Mouse (Mus musculus): ENCODE data around the gene Acnat2. TPM values are rescaled to one million over a fixed set of nuclear protein-coding genes. Genes with fewer than 3 reads are reported as not detected.
"Not testable (repeated sequence)": the region's sequence is repeated elsewhere in the genome, so short reads cannot be mapped to it uniquely, and the experiment has no call there.

The Acnat2 gene
- polyA plus RNA-seq, 1 experiment: not detected

- H3K27ac ChIP-seq (ENCODE audit: control insufficient read depth, insufficient read depth, low read depth, low read length, poor library complexity): no peak overlapping the region
- WGBS: 73% methylated on average over 2 of the region's 2 CpGs
- TF ChIP-seq CTCF (IDR thresholded peaks at IDR 0.05; ENCODE audit: control insufficient read depth, insufficient read depth, low read length) (no peak), POLR2A (IDR thresholded peaks at IDR 0.05; ENCODE audit: borderline replicate concordance, control insufficient read depth, low read depth, low read length) (no peak)
- H3K4me3 ChIP-seq (replicated peaks; ENCODE audit: control insufficient read depth, low read depth, low read length): no peak overlapping the region
- no peaks in the 10 kb centered on the region for H3K4me1 ChIP-seq (ENCODE audit: control insufficient read depth, insufficient read depth, low read length)
Measured at GRCm38 (mm10) chr4:49357097-49357496, 50.9 kb downstream of the Acnat2 start.

GRCm38 (mm10) chr4:49350470-49350869, 57.5 kb downstream of the Acnat2 start:
- no peaks in the 10 kb centered on the region for H3K4me1 ChIP-seq (ENCODE audit: control insufficient read depth, insufficient read depth, low read length)
- no peak overlapping the region for H3K27ac ChIP-seq (ENCODE audit: control insufficient read depth, insufficient read depth, low read depth, low read length, poor library complexity)
- H3K4me3 ChIP-seq (replicated peaks; ENCODE audit: control insufficient read depth, low read depth, low read length): no peak overlapping the region
- 78% methylated on average over 4 of the region's 4 CpGs for whole genome bisulfite sequencing
- TF ChIP-seq CTCF (IDR thresholded peaks at IDR 0.05; ENCODE audit: control insufficient read depth, insufficient read depth, low read length) (no peak), POLR2A (IDR thresholded peaks at IDR 0.05; ENCODE audit: borderline replicate concordance, control insufficient read depth, low read depth, low read length) (no peak)

- Histone ChIP-seq H3K4me3 (replicated peaks; ENCODE audit: control insufficient read depth, low read depth, low read length) (no peak overlapping the region), H3K27ac (ENCODE audit: control insufficient read depth, insufficient read depth, low read depth, low read length, poor library complexity) (no peak overlapping the region), H3K4me1 (ENCODE audit: control insufficient read depth, insufficient read depth, low read length) (no peaks in the 10 kb centered on the region)
- WGBS: 70% methylated on average over 2 of the region's 2 CpGs
- no peak for TF ChIP-seq CTCF (IDR thresholded peaks at IDR 0.05; ENCODE audit: control insufficient read depth, insufficient read depth, low read length)
- no peak for TF ChIP-seq POLR2A (IDR thresholded peaks at IDR 0.05; ENCODE audit: borderline replicate concordance, control insufficient read depth, low read depth, low read length)
Measured at GRCm38 (mm10) chr4:49348677-49349076, 59.3 kb downstream of the Acnat2 start.

DNA sequence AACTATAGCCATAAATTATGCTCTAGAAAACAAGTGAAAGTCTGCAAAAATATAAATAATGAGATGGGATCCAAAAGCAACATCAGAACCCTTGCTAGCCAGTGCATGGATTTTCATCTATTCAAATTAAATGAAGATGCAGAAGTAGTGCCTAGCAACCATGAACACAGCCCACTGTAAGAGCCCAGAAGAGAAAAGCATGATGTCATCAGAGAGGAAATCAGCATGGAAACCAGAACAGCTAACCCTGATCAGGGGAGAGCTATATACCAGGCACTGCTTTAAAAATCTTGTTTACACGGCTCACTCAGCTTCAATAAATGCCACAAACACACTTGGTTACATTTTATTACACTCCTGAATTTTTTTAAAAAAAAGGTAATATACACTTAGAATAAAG, 60.0 kb downstream of the Acnat2 start:
- H3K4me3 ChIP-seq (replicated peaks; ENCODE audit: control insufficient read depth, low read depth, low read length); H3K27ac ChIP-seq (ENCODE audit: control insufficient read depth, insufficient read depth, low read depth, low read length, poor library complexity); H3K4me1 ChIP-seq (ENCODE audit: control insufficient read depth, insufficient read depth, low read length): not testable (repeated sequence)
- 47% methylated on average over 1 of the region's 1 CpGs for WGBS

DNA sequence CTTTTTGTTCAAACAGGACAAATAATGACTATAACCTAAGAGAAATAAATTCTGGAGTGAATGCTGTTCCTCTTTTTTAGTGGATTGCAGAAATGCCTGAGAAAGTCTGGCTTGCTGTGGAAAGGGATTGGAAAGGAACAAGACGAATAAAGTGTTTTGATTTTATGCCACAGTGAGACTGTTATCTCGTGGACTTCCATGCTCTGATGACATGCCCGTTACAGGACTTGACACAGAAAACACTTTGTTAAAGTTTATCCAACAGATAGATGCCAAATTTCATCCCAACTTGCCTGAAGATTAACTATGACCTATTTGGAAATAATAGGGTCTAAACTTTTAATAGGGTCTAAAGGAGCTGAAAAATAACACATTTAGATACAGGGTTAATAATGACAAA, 67.9 kb downstream of the Acnat2 start:
- 65% methylated on average over 3 of the region's 3 CpGs for WGBS
- not testable (repeated sequence) for H3K4me3 ChIP-seq (replicated peaks; ENCODE audit: control insufficient read depth, low read depth, low read length); H3K4me1 ChIP-seq (ENCODE audit: control insufficient read depth, insufficient read depth, low read length); H3K27ac ChIP-seq (ENCODE audit: control insufficient read depth, insufficient read depth, low read depth, low read length, poor library complexity)

GRCm38 (mm10) chr4:49337949-49338348, 70.0 kb downstream of the Acnat2 start:
- WGBS: 74% methylated on average over 3 of the region's 4 CpGs
- not testable (repeated sequence) for H3K4me1 ChIP-seq (ENCODE audit: control insufficient read depth, insufficient read depth, low read length); H3K27ac ChIP-seq (ENCODE audit: control insufficient read depth, insufficient read depth, low read depth, low read length, poor library complexity); H3K4me3 ChIP-seq (replicated peaks; ENCODE audit: control insufficient read depth, low read depth, low read length)

Other genes starting within 250 kb of the Acnat2 start
- gene Acnat1, start 65.8 kb upstream of the Acnat2 start, polyA plus RNA-seq (2011; ENCODE audit: insufficient read depth, insufficient read length, low replicate concordance, missing spikeins): 2.1 TPM in 1 of 2 replicates, not detected in the other
- gene Baat, start 98.4 kb upstream of the Acnat2 start, polyA plus RNA-seq (2011; ENCODE audit: insufficient read depth, insufficient read length, low replicate concordance, missing spikeins): 1.8 TPM in 1 of 2 replicates, not detected in the other
- 15.1 and 20.7 TPM in 2 replicates for gene Mrpl50, start 112.9 kb upstream of the Acnat2 start, polyA plus RNA-seq (2011; ENCODE audit: insufficient read depth, insufficient read length, low replicate concordance, missing spikeins)
- 1.1 and 1.8 TPM in 2 replicates for gene Zfp189, start 113.0 kb upstream of the Acnat2 start, polyA plus RNA-seq (2011; ENCODE audit: insufficient read depth, insufficient read length, low replicate concordance, missing spikeins)
- 10.4 and 46.9 TPM in 2 replicates for gene Aldob, start 141.4 kb upstream of the Acnat2 start, polyA plus RNA-seq (2011; ENCODE audit: insufficient read depth, insufficient read length, low replicate concordance, missing spikeins)
- 0.54 and 1.3 TPM in 2 replicates for gene Tmem246, start 189.7 kb upstream of the Acnat2 start, polyA plus RNA-seq (2011; ENCODE audit: insufficient read depth, insufficient read length, low replicate concordance, missing spikeins)
- 41.5 and 45.7 TPM in 2 replicates for gene Rnf20, start 223.9 kb upstream of the Acnat2 start, polyA plus RNA-seq (2011; ENCODE audit: insufficient read depth, insufficient read length, low replicate concordance, missing spikeins)

All from bone marrow, adult 2 months (tissue).